Mouse (Mus musculus) lung, embryonic 16.5 days (tissue): ENCODE data around the gene Tor1a. TPM values are rescaled to one million over a fixed set of nuclear protein-coding genes. Genes with fewer than 3 reads are reported as not detected.

Source experiments
- ATAC-seq: fragments of 200-750 bp; cut with Nextera tagmentation; 2 replicates; pipeline ENCODE4 v1.8.0; 2017; ENCODE audit warnings: low read depth, mild to moderate bottlenecking, moderate library complexity
- H3K27ac ChIP-seq: fragments of 300-500 bp; sonication (generic); 2 replicates; pipeline ENCODE4 v1.5.1; 2014; ENCODE audit warnings: mild to moderate bottlenecking, control low read depth, low read length
- H3K27me3 ChIP-seq: fragments of 300-500 bp; sonication (generic); 2 replicates; pipeline ENCODE4 v1.6.1; 2014; ENCODE audit warnings: low read depth, low read length, mixed read lengths; ENCODE audit not compliant: control insufficient read depth, insufficient read depth
- H3K36me3 ChIP-seq: fragments of 300-500 bp; sonication (generic); 2 replicates; pipeline ENCODE4 v1.6.1; 2014; ENCODE audit warnings: low read length; ENCODE audit not compliant: control insufficient read depth, insufficient read depth
- H3K4me1 ChIP-seq: fragments of 300-500 bp; sonication (generic); replicated peaks from 2 replicates; pipeline ENCODE4 v1.6.1; 2014; ENCODE audit warnings: low read length, mixed read lengths; ENCODE audit not compliant: control insufficient read depth, insufficient read depth
- H3K4me2 ChIP-seq: fragments of 300-500 bp; sonication (generic); 2 replicates; pipeline ENCODE4 v1.6.1; 2014; ENCODE audit warnings: low read depth, low read length, control low read depth
- H3K4me3 ChIP-seq: fragments of 300-500 bp; sonication (generic); 2 replicates; pipeline ENCODE4 v1.5.1; 2014; ENCODE audit warnings: mild to moderate bottlenecking, low read length, control low read depth
- H3K9ac ChIP-seq: fragments of 300-500 bp; sonication (generic); 2 replicates; pipeline ENCODE4 v1.6.1; 2014; ENCODE audit warnings: low read length, control low read depth
- H3K9me3 ChIP-seq: fragments of 300-500 bp; sonication (generic); 2 replicates; pipeline ENCODE4 v1.6.1; 2016; ENCODE audit warnings: low read length; ENCODE audit not compliant: control insufficient read depth
- WGBS: fragments of 180-500 bp; shearing (Covaris S2); extraction: QIAGEN DNeasy Blood & Tissue Kit; methylation state at CpG from one replicate; pipeline ENCODE4 v1.1.7; 2014; 5-methylcytosine and 5-hydroxymethylcytosine counted together
- polyA plus RNA-seq: library from polyadenylated mRNA; unstranded; fragments of >200 nt; fragmentation: Nextera tagmentation; extraction: Ambion mirVana; gene quantifications from 2 replicates; pipeline ENCODE4 v1.2.1, GENCODE M21; 2015

Gene Tor1a
- polyA plus RNA-seq, 1 experiment from 2014 or later = 77.1 TPM

- H3K9me3 ChIP-seq = no peaks in the 10 kb centered on the region
- ATAC-seq = no peak
- H3K4me1 ChIP-seq = peaks cover 33% of the 10 kb centered on the region
- no peak overlapping the region for H3K4me2 ChIP-seq
- no peak overlapping the region for H3K27ac ChIP-seq
- H3K27me3 ChIP-seq = no peaks in the 10 kb centered on the region
- H3K4me3 ChIP-seq = no peak overlapping the region
- WGBS = 81% methylated on average over 5 of the region's 5 CpGs
- H3K36me3 ChIP-seq = no peaks in the 10 kb centered on the region
- no peak overlapping the region for H3K9ac ChIP-seq
Observed at GRCm38 (mm10) chr2:30915376-30915775, 52.4 kb downstream of the Tor1a start.

GRCm38 (mm10) chr2:30914836-30915235 is 52.9 kb downstream of the Tor1a start:
- no peak overlapping the region for H3K27ac ChIP-seq
- no peak for ATAC-seq
- H3K9me3 ChIP-seq = no peaks in the 10 kb centered on the region
- H3K36me3 ChIP-seq = no peaks in the 10 kb centered on the region
- H3K9ac ChIP-seq = no peak overlapping the region
- WGBS = 51% methylated on average over 3 of the region's 3 CpGs
- H3K27me3 ChIP-seq = no peaks in the 10 kb centered on the region
- peaks cover 29% of the 10 kb centered on the region for H3K4me1 ChIP-seq
- no peak overlapping the region for H3K4me2 ChIP-seq
- H3K4me3 ChIP-seq = no peak overlapping the region

- Histone ChIP-seq H3K4me3 (no peak overlapping the region), H3K27ac (peak overlapping the region; percentile 84), H3K9ac (no peak overlapping the region), H3K36me3 (no peaks in the 10 kb centered on the region), H3K4me1 (peaks cover 14% of the 10 kb centered on the region), H3K4me2 (no peak overlapping the region), H3K27me3 (no peaks in the 10 kb centered on the region), H3K9me3 (no peaks in the 10 kb centered on the region)
- 78% methylated on average over 8 of the region's 8 CpGs for WGBS
- no peak for ATAC-seq
Observed at GRCm38 (mm10) chr2:30913022-30913421, 54.7 kb downstream of the Tor1a start.

- ATAC-seq = peak; percentile 85
- Histone ChIP-seq H3K4me2 (no peak overlapping the region), H3K27me3 (no peaks in the 10 kb centered on the region), H3K36me3 (no peaks in the 10 kb centered on the region), H3K9ac (no peak overlapping the region; the same call in 1 of the 2 replicates), H3K4me1 (peaks cover 13% of the 10 kb centered on the region), H3K9me3 (no peaks in the 10 kb centered on the region), H3K27ac (peak overlapping the region; percentile 84), H3K4me3 (no peak overlapping the region)
- 16% methylated on average over 4 of the region's 4 CpGs for WGBS
Observed at GRCm38 (mm10) chr2:30912291-30912773, 55.4 kb downstream of the Tor1a start.

Other genes with a start within 250 kb of the Tor1a start
- 3.7 and 4.2 TPM in 2 replicates for gene 1700001O22Rik, start 164.3 kb downstream of the Tor1a start, polyA plus RNA-seq
- gene Ntmt1, start 160.1 kb downstream of the Tor1a start, polyA plus RNA-seq = 76.4 and 76.6 TPM in 2 replicates
- 32.7 and 33.5 TPM in 2 replicates for gene Asb6, start 137.6 kb downstream of the Tor1a start, polyA plus RNA-seq
- gene Prrx2, start 133.0 kb downstream of the Tor1a start, polyA plus RNA-seq = 7.2 and 9.4 TPM in 2 replicates
- 27.9 and 30.3 TPM in 2 replicates for gene Ptges, start 38.1 kb downstream of the Tor1a start, polyA plus RNA-seq
- gene Tor1b, start 15.0 kb downstream of the Tor1a start, polyA plus RNA-seq = 35.0 and 38.4 TPM in 2 replicates
- gene BC005624, start 14.3 kb upstream of the Tor1a start, polyA plus RNA-seq = 57.6 and 58.9 TPM in 2 replicates
- gene Usp20, start 14.3 kb upstream of the Tor1a start, polyA plus RNA-seq = 16.3 and 16.5 TPM in 2 replicates
- 15.6 and 18.1 TPM in 2 replicates for gene Fnbp1, start 174.1 kb upstream of the Tor1a start, polyA plus RNA-seq
- gene Gpr107, start 184.4 kb upstream of the Tor1a start, polyA plus RNA-seq = 32.2 and 34.3 TPM in 2 replicates